Comparison of ENCODE assay signal across 8 mouse cellular contexts in the genomic region with DNA sequence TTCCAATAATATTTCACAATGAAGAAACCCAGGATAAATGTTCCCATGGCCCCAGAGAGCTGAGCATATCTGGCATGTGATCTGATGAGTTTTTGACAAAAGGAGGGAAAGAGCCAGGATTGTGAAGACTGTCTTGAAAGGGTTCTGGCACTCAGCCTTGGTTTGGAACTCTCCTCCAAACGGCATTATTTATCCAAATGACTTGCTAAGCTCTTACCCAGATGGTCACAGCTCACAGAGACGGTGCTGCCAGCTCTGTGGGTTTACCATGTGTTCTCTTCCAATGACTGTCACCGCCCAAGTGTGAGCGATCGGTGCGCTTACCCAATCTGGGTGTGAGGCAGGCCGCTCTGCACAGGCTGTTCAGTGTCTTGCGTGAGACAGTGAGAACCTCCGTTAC. TPM values are rescaled to one million over a fixed set of nuclear protein-coding genes. Genes with fewer than 3 reads are reported as not detected.
DNase-seq lines count a peak whose midpoint lies in the region; ATAC-seq and TF ChIP-seq lines count a peak whose summit lies in the region.

No protein-coding gene starts in this region.

- TF ChIP-seq POLR2A in kidney, adult 2 months (IDR thresholded peaks at IDR 0.05; ENCODE audit: low read depth, low read length) = no peak

- ATAC-seq in lung, embryonic 16.5 days (ENCODE audit: low read depth) = peak; percentile 90
- ATAC-seq in stomach, postnatal 0 days (ENCODE audit: low FRiP score, low TSS enrichment) = peak; percentile 60; the same call in 1 of the 2 replicates
- no peak for ATAC-seq in kidney, embryonic 16.5 days (ENCODE audit: low FRiP score, low TSS enrichment)

- no peaks in the 10 kb centered on the region for H3K36me3 ChIP-seq in lung, embryonic 16.5 days (ENCODE audit: control insufficient read depth, insufficient read depth, low read length)
- H3K36me3 ChIP-seq in stomach, postnatal 0 days (ENCODE audit: control insufficient read depth, insufficient read depth, low read length) = no peaks in the 10 kb centered on the region
- no peaks in the 10 kb centered on the region for H3K36me3 ChIP-seq in kidney, embryonic 16.5 days (ENCODE audit: insufficient read depth, low read length)
- H3K36me3 ChIP-seq in kidney, adult 2 months (ENCODE audit: control insufficient read depth, insufficient read depth, low read length) = no peaks in the 10 kb centered on the region

- no peaks in the 10 kb centered on the region for H3K27me3 ChIP-seq in lung, embryonic 16.5 days (ENCODE audit: control insufficient read depth, insufficient read depth, low read depth, low read length)
- H3K27me3 ChIP-seq in stomach, postnatal 0 days (ENCODE audit: control insufficient read depth, insufficient read depth, low read length) = no peaks in the 10 kb centered on the region
- no peaks in the 10 kb centered on the region for H3K27me3 ChIP-seq in kidney, embryonic 16.5 days (ENCODE audit: insufficient read depth, low read length)
- no peaks in the 10 kb centered on the region for H3K27me3 ChIP-seq in kidney, adult 2 months (replicated peaks; ENCODE audit: control insufficient read depth, insufficient read depth, low read length)

- TF ChIP-seq CTCF in stomach, postnatal 0 days (IDR thresholded peaks at IDR 0.05; ENCODE audit: low read depth) = no peak
- TF ChIP-seq CTCF in kidney, adult 2 months (conservative IDR thresholded peaks at IDR 0.05; ENCODE audit: insufficient read depth, insufficient read length, low read depth, low read length) = no peak

- no peaks in the 10 kb centered on the region for H3K9me3 ChIP-seq in lung, embryonic 16.5 days (ENCODE audit: control insufficient read depth, low read length)
- H3K9me3 ChIP-seq in stomach, postnatal 0 days (ENCODE audit: control insufficient read depth, low read length) = no peaks in the 10 kb centered on the region
- no peaks in the 10 kb centered on the region for H3K9me3 ChIP-seq in kidney, embryonic 16.5 days (ENCODE audit: low read length)

- H3K4me2 ChIP-seq in lung, embryonic 16.5 days (ENCODE audit: low read depth, low read length) = no peak overlapping the region
- H3K4me2 ChIP-seq in stomach, postnatal 0 days (replicated peaks; ENCODE audit: low read depth) = no peak overlapping the region
- H3K4me2 ChIP-seq in kidney, embryonic 16.5 days (replicated peaks; ENCODE audit: low read depth, low read length) = no peak overlapping the region

- H3K27ac ChIP-seq in lung, embryonic 16.5 days (ENCODE audit: low read length) = peak overlapping the region; percentile 71
- H3K27ac ChIP-seq in stomach, postnatal 0 days (replicated peaks) = no peak overlapping the region
- H3K27ac ChIP-seq in kidney, embryonic 16.5 days (ENCODE audit: low read length) = no peak overlapping the region
- H3K27ac ChIP-seq in kidney, adult 2 months (ENCODE audit: insufficient read depth, low read depth, low read length) = no peak overlapping the region

- no peak for TF ChIP-seq EP300 in stomach, postnatal 0 days (optimal IDR thresholded peaks at IDR 0.05)

- peaks cover 11% of the 10 kb centered on the region for H3K4me1 ChIP-seq in lung, embryonic 16.5 days (replicated peaks; ENCODE audit: control insufficient read depth, insufficient read depth, low read length)
- H3K4me1 ChIP-seq in stomach, postnatal 0 days (replicated peaks; ENCODE audit: control insufficient read depth, insufficient read depth) = no peaks in the 10 kb centered on the region
- H3K4me1 ChIP-seq in kidney, embryonic 16.5 days (ENCODE audit: insufficient read depth, low read length) = peaks cover 15% of the 10 kb centered on the region
- no peaks in the 10 kb centered on the region for H3K4me1 ChIP-seq in kidney, adult 2 months (ENCODE audit: control insufficient read depth, insufficient read depth, low read length)

- peak; percentile 11 for DNase-seq in adrenal gland, adult 2 months
- DNase-seq in adrenal gland, adult 18-20 months (ENCODE audit: low spot score in 2 of 2) = no peak
- peak; percentile 89 for DNase-seq in cerebellum, adult 11-12 months
- peak; percentile 77 for DNase-seq in gonadal fat pad, adult 2 months (ENCODE audit: low read depth)
- no peak for DNase-seq in stomach, postnatal 0 days (ENCODE audit: low spot score)
- no peak for DNase-seq in kidney, adult 2 months

- no peak overlapping the region for H3K9ac ChIP-seq in lung, embryonic 16.5 days (ENCODE audit: low read length)
- no peak overlapping the region for H3K9ac ChIP-seq in stomach, postnatal 0 days (ENCODE audit: low read length)
- H3K9ac ChIP-seq in kidney, embryonic 16.5 days (replicated peaks; ENCODE audit: low read length) = no peak overlapping the region

- 50% methylated on average over 9 of the region's 9 CpGs for WGBS in lung, embryonic 16.5 days
- WGBS in stomach, postnatal 0 days = 45% methylated on average over 9 of the region's 9 CpGs
- WGBS in kidney, embryonic 16.5 days = 67% methylated on average over 9 of the region's 9 CpGs
- WGBS in kidney, adult 2 months = 86% methylated on average over 9 of the region's 9 CpGs

- no peak overlapping the region for H3K4me3 ChIP-seq in lung, embryonic 16.5 days (ENCODE audit: low read length)
- H3K4me3 ChIP-seq in stomach, postnatal 0 days (ENCODE audit: low read depth, low read length) = no peak overlapping the region
- no peak overlapping the region for H3K4me3 ChIP-seq in kidney, embryonic 16.5 days (ENCODE audit: low read length)
- no peak overlapping the region for H3K4me3 ChIP-seq in kidney, adult 2 months (ENCODE audit: insufficient read depth, low read depth, low read length)

RNA-seq across cellular contexts. Expression of a gene that starts 50.7 kb away (rescaled TPM):
- 10 to 100 TPM in 1 of 2 experiments, 1 to 10 TPM in 1; 9.3 to 19.0 TPM for total RNA-seq in adrenal gland, adult 2 months (2021)
- polyA plus RNA-seq in adrenal gland, adult 2 months (2012; rRNA removed) = 1.3 and 1.9 TPM in 2 replicates
- 10 to 100 TPM in 1 of 2 experiments, 1 to 10 TPM in 1; 7.5 to 18.3 TPM for total RNA-seq in adrenal gland, adult 18-20 months (2021)
- polyA plus RNA-seq in gonadal fat pad, adult 2 months (2012; rRNA removed) = 103 and 164 TPM in 2 replicates
- 9.4 and 10.1 TPM in 2 replicates for polyA plus RNA-seq in lung, embryonic 16.5 days (2015; fragmentation: Nextera tagmentation; extraction: Ambion mirVana)
- 2.4 and 2.5 TPM in 2 replicates for polyA plus RNA-seq in stomach, postnatal 0 days (2015; fragmentation: Nextera tagmentation; extraction: Ambion mirVana)
- polyA plus RNA-seq in kidney, embryonic 16.5 days (2015; fragmentation: Nextera tagmentation; extraction: Ambion mirVana) = 18.0 and 20.6 TPM in 2 replicates
- polyA plus RNA-seq in kidney, adult 2 months (2012; rRNA removed) = 8.1 and 9.9 TPM in 2 replicates

Comparison
In these comparisons a context has a peak if more than half of its experiments do, and no peak if none do; other contexts are left out.
1. DNase-seq: peak in adrenal gland, adult 2 months (single experiment), cerebellum, adult 11-12 months (single experiment) and gonadal fat pad, adult 2 months (single experiment); none in adrenal gland, adult 18-20 months (0 of 2), stomach, postnatal 0 days (single experiment) and kidney, adult 2 months (single experiment).